Mouse (Mus musculus) lung, adult 2 months (tissue): ENCODE data around the gene Prps1l1.

Source experiments
- CTCF ChIP-seq: fragments of 200-500 bp; IDR thresholded peaks from 2 replicates; pipeline ENCODE4 v1.5.1; 2011; ENCODE audit warnings: mild to moderate bottlenecking, low read length, control low read depth; ENCODE audit not compliant: insufficient read depth
- POLR2A ChIP-seq: fragments of 200-500 bp; IDR thresholded peaks from 2 replicates; pipeline ENCODE4 v1.6.1; 2011; ENCODE audit warnings: low read depth, mild to moderate bottlenecking, control low read depth, low read length, borderline replicate concordance; ENCODE audit errors: extremely low read depth

DNA sequence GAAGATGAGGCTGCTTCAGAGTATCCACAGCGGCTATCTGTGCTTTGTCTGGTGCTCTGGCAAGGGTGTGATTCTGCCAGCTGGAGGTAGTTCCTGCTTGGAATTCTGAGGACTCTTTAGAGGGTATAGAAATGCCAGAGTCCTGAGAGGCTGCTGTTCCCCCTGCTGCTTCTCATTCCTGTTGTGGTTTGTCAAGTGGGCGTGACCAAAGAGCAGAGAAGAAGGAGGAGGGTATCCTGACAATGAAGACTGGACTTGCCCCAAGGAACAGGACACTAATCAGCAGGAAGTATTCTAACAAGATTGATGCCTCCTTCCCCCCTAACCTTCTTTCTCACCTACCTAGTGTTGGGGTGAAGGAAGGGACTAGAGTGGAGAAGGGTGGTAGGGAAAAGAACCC lies 29.4 kb downstream of the Prps1l1 start:
- TF ChIP-seq CTCF (no peak), POLR2A (no peak)
